Mouse (Mus musculus) bone marrow macrophage, adult 2 months (primary cell): ENCODE measurements at regions not wholly inside any gene's neighbourhood (a gene's known extent, or its start where the extent isn't known, plus 50 kb on each side); places are given as distances from the start of the nearest gene placed in this dataset.

Experiments used
- CTCF ChIP-seq: IDR thresholded peaks from 2 replicates; pipeline ENCODE4 v1.5.1; 2012; ENCODE audit warnings: low read depth, mild to moderate bottlenecking, low read length, moderate library complexity
- POLR2A ChIP-seq: IDR thresholded peaks from 2 replicates; pipeline ENCODE4 v1.6.1; 2012; ENCODE audit warnings: mild to moderate bottlenecking, low read depth, low read length, borderline replicate concordance

GRCm38 (mm10) chr3:149101785-149102184, 111.4 kb upstream of the Adgrl2 start:
- TF ChIP-seq CTCF = no peak
- no peak for TF ChIP-seq POLR2A
